Mouse (Mus musculus): ENCODE data around the gene Syt1.

Gene Syt1

DNA sequence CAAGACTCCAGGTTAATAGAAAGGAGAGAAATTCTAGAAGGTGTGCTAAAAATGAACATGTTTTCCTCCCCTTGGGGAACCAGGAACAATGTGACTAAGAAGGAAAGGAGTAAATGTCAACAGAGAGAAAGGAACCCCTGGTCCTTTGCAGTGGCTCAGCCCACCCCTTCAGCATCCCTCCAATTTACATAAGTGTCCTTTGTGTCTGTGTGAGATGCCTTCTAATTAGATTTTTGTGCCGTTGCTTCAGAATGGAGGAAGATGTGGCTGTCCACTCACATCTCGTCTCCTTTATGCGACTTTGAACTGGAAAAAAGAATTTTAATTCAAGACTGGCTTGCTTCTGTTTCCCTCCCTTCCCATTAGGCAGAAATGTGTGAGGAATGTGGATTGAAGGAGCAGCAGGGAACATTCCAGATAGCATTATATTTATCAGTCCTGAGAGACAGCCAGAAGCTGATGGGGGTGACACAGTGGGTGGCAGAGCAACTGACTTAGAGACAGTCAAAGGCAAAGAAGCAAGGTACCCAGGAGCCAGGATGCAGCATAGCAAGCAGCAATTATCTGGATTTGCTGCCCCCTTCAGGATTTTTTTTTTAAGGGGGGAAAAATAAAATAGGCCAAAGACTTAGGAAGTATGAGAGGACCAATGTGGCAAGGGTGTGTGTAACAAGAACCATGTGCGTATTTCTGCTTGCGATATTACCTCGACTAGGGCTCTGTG, 486.3 kb downstream of the Syt1 start:
- peak; percentile 17 for DNase-seq (ENCODE audit: low read depth, low spot score)

DNA sequence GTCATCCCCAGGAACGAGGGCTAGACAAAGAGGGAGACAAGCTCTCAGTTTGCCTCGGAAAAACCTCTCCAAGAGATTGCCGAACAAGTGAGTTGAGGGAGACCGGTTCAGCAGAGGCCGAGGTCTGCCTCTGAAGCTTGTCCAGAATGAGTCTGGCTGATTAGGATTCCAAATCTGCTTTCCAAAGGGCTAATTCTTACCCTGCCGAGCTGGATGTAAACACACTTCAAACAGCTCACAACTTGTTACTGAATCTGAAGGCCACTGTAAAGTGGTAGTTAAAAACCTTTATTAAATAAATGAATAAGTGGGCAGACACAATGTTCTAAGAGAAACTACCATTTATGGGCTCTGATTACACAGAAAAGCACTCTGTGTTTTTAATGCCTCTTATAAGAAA, 491.6 kb downstream of the Syt1 start:
- no peak for DNase-seq (ENCODE audit: low read depth, low spot score)

DNA sequence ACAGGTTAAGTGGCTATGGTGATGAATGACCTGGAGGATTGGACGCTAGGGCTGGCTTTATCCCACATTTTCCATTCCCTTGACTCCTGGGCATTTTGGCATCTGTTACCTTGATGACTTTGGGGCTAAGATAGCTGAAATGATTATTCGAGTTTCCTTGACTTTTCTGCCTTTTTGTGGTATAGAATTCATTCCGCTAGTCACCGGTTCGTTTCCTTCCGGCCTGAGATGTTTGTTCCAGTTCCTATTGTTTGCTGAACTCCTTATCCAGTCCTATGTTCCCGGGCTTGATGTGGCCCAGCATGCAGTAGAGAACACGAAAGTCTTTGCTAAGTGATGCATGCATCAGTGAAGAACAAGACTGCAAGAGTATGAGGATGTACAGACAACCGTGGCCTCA, 493.7 kb downstream of the Syt1 start:
- no peak for DNase-seq (ENCODE audit: low read depth, low spot score)

DNA sequence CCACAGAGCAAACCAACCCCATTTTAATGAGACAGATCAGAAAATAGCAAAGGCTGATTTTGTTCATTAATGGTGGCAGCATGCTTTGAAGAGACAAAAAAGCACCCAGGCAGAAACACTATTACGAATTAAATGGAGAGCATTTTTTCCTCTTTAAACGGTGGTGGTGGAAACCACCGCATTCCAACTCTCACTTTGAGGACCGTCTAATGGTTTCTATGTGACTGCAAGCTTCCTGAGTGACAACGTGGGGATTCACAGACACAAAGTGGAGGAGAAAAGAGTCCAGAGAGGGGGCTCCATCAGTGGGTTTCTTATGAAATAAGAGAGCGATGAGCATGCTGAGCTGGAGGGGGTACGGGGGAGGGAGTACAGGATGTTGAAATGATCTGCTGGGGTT, 496.1 kb downstream of the Syt1 start:
- DNase-seq (ENCODE audit: low read depth, low spot score), result no peak

DNA sequence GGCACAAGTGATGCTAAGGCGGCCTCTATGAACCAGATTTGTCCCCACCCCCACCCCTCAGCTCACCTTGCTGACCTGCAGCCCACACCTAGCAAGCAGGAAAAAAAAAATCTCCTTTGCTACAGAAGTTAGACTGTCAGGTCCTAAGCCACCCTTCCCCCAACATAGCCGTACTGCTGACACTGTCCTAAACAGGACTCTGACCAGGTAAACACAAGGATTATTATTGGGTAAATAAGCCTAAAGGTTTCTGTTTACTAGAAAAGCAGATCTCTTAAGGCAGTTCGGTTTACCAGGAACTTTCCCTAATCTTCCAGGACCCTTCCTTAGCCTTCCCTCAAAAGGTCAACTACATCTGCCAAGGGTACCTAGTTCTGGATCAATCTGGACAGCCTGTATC, 501.2 kb downstream of the Syt1 start:
- no peak for DNase-seq (ENCODE audit: low read depth, low spot score)

DNA sequence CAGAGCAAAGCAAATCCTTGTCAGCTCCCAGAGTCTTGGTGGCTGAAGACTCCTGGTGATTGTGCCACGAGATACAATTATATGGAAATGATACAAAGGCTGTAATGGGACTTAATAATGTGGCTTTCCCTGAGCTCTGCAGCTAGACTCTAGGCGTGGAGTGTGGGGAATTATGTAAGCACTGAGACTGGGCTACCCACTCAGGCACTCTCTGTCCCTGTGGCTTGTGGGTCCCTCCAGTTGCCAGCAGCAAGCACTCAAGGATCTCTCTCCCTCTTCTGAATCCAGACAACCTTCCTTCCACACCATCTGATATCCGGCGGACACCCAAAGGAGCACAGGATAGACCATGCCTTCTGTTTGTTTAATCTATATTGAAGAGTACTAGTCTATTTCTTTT, 503.9 kb downstream of the Syt1 start:
- no peak for DNase-seq (ENCODE audit: low read depth, low spot score)

DNA sequence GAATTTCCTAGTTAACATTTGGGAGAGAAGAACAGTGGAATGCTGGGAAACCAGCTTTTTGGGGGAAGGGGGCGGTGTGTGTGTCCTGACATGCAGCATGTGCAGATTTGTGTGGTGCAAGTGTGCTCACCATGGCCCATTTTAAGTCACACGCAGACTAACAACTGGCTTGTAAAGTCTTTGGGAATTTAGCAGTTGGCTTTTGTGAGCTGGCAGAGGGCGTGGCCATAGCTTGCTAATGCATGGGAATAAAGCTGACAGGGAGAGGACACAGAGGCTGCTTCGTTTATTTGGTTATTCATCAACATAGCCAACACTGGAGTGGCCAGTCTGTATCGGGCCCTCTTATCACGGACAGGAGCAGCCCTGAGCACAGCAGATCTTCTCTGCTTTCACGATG, 505.9 kb downstream of the Syt1 start:
- no peak for DNase-seq (ENCODE audit: low read depth, low spot score)

DNA sequence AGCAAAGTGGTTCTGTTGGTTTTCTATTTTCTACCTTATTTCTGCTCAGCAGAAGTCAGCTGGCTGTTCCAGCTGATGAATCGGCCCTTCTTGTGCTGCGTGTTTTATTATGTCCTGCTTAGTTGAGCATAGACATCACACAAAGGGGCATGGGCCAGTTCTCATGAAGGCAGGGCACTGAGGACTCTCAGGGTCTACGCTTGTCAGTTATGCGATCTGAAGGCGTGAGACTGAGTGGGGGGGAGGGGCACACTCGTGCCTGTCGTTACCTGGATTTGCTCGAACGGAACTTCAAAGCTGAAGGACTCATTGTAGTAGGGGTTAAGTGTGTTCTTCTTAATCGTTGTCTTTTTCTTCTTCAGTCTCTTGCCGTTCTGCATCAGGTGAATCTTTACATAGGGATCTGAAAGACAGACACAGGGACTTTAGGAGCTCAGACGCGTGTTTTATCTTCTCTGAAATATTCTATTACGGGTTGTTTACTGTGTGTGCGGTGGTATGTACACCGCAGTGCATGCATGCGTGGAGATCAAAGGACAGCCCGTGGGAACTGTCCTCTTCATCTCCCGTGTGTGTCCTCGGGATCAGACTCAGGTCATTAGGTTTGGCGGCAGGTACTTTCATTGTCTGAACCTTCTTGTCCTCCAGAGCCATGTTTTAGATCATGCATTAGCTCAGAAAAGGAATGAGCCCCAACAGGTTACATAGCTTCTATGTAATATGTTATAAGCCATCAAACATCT, 506.5 kb downstream of the Syt1 start:
- no peak for DNase-seq (ENCODE audit: low read depth, low spot score)

DNA sequence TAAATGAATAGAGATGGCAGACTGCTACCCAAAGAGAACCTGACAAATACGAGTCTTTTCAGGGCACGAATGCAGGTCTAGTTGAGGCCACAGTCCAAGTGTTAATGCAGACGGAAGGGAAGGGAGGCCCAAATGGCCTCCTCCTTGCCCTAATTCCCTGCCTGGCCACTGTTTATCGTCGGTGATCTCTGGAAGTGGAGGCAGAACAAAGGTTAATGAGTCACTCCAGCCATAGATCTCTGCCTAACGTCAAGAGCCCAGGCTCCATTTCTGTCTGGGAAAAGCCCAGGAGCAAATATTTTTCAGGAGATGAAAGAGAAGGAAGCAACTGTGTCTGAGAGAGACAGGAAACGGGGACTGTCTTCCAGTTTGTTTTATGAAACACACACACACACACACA, 520.6 kb downstream of the Syt1 start:
- DNase-seq (ENCODE audit: low read depth, low spot score), result no peak

DNA sequence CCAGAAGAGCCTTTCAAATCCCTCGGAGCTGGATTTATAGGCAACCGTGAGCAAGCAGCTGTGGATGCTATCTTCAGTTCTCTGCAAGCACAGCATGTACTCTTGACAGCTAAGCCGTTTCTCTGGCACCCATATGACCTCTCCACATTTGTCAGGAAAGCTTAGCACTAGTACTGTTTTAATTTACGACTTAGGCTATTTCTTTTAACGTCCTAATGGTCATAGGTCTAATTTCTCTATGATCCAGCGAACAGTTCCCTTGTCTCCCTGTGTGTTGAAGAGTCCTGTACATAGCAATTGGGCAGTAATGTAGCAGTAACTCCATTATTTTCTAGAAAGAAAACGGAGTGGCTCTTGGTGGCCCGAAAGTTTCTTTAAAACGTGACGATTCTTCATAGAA, 526.8 kb downstream of the Syt1 start:
- no peak for DNase-seq (ENCODE audit: low read depth, low spot score)

DNA sequence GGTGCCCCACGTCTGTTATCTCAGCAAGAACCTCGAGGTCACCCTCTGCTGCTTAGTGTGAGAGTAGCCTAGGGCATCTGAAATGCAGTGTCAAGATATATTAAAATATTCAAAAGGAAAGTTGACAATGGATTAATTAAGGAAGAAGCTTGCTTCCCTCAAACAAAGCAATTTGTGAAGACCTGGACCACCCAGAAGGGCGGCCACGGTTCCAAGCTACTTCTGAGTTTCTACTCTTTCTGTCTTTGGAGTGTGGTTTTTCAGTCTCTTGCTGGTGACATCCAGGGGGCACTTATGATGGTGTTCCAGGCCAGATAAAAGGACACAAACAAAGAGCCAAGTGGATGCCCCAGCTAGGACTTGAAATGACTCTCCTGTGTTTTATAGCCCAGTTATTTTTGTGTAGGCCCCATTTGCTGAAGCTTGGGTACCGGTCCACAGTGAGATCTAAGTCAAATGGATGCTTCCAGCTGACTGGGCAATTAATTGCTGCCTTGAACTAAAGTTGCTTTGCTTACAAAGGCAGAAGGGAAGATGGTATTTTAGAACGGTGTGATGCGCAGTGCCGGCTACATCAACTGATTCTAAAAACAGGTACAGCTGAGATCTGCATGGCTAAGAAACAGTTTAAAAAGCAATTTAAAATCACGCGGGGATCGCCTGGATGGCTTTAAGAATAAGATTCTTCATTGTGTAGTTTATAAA, 530.5 kb downstream of the Syt1 start:
- no peak for DNase-seq (ENCODE audit: low read depth, low spot score)

DNA sequence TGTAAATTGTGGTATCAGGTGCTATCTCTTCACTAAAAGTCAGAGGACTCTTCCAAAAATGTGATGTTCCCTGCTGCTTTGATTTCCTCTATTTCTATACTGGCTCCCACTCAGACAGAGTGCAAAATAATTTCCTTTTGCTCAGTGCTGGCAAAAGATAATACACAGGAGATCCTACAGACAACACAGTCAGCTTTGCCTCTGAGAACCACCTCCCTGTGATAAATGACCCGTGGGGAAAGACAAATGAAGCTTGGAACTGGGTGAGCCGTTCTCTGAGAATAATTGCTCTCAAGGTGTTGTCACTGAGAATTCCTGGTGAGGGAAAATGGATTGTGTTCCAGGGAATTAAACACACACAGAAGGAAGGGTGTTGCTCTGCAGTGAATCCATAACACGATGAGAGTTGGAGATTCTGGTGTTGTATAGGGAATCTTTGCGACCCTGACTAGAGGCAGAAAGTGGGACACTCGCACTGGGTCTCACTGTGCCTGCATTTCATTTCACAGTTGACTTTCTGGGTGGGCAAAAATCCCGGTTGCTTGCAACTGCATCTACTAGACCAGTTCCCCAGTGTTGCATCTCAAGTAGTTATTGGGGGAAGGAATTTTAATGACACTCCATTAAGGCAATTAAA, 540.3 kb downstream of the Syt1 start:
- no peak for DNase-seq (ENCODE audit: low read depth, low spot score)

DNA sequence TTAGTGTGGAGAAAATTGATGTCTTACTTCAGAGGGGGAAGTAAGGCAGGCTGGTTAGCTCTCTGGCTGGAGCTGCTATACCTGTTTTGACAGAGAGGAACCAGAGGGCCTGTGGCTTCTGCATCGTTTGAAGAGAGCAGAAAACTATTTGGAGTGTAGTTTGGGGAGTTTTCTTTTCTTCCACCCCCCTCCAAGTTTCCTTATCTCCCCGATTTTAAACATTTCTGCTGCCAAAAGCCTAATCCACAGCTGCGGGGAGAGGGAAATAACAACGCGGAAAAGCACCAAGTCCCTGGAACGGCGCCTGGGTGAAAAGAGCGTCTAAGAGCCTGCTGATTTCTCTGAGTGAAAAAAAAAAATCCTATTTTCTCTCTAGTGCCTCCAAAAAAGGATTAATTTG, 544.2 kb downstream of the Syt1 start:
- DNase-seq (ENCODE audit: low read depth, low spot score), result no peak

DNA sequence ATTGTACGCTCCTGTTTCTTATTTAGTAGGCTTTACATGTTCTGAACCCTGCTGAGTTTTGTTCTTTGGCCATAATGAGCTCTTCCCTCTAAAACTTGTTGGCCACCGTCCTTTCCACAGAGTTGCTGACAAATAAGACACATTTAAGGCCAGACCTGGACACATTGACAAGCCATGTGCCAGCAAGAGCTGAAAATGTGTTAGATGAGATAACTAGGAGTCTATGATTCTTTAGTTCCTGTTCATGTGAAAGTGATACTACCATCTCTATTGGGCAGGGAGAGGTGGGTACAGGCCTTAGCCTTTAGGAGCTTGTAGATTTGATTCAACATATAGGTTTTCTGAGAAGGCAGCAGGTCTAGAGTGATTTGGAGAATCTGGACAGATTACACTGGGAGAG, 548.9 kb downstream of the Syt1 start:
- DNase-seq (ENCODE audit: low read depth, low spot score), result no peak

DNA sequence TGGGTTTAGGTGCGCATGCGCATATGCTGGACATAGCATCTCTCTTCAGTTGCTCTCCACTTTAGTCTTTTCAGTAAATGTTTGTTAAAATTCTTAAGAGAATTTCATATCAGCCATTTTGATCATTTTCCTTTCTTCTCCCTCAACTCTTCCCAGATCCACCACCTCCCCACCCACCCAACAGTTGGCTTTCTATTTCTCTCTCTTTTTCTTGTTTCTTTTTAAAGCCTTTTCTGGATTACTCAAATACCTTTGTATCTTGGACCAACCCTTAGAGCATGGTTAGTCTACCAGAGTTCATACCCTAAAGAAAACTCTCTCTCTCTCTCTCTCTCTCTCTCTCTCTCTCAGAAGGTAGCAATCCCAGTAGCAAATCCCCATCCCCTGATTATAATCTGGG, 553.7 kb downstream of the Syt1 start:
- no peak for DNase-seq (ENCODE audit: low read depth, low spot score)

DNA sequence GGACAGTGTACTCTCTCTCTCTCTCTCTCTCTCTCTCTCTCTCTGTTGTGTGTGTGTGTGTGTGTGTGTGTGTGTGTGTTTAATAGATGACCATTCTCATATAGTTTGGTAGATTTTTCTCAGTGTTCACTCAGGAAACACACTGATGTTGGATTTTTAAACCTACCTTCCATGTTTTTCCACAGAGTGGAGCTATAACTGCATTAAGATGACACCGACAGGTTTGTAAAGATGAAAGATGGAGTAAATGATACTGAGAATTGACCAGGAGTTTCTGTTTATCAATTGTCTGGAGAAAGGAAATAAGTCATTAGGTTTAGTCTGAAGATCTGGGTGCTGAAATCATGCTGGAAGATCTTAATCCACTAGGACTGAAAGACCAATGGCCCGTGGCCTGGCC, 554.9 kb downstream of the Syt1 start:
- no peak for DNase-seq (ENCODE audit: low read depth, low spot score)

DNA sequence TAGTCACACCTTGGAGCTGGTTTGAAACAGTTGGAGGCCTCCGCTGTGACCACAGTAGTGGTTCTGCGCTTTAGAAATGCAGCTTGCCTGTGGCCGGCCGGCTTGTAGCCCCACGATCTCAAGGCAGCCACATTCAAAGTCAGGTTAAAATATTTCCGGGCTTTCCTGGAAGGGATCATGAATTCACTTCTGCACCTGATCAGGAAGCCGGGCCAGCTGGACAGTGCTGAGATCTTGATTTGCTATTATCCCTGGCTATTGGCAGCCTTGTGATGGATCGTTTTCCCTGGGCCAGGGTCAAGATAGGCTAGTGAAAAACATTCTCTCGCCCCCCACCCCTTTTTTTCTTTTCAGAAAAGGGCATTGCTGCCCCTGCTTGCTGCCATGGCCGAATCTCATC, 555.6 kb downstream of the Syt1 start:
- no peak for DNase-seq (ENCODE audit: low read depth, low spot score)

DNA sequence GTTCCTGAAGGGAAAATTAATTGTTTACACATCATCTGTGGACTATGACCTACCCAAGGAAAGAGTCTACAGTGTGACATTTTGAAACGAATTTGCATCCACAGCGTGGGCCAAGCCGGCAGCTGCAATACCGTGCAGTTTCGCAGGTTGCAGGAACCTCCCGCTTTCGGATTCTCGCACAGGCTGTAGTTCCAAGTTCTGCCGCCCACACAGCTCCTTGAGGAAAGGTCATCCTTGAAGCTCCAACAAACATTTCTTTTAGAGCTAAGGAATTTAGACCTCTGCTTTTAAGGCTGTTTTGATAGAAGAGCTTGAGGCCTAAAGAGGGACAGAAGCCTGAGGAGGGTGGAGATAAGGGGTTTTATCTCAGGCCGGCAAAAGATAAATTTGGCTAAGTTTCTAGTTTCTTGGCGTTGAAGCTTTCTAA, 556.1 kb downstream of the Syt1 start:
- no peak for DNase-seq (ENCODE audit: low read depth, low spot score)

DNA sequence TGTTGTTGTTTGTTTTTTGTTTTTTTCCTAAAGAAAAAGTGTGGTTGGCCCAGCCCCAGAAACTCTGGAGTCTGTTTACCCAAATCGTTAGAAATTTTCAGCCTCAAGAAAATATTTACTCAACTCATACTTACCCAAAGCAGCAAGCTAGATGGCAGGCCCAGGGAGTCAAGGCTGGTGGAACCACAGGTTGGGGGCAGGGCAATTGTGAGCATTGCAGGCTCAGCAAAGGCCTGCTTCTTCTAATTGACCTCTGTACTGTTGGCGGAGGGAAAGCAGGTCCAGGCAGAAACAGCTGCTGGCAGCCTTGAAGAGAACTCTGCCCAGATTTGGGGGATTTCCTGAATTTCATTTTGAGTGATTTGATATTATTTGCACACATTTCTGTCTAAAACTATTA, 557.2 kb downstream of the Syt1 start:
- DNase-seq (ENCODE audit: low read depth, low spot score), result peak; percentile 48

DNA sequence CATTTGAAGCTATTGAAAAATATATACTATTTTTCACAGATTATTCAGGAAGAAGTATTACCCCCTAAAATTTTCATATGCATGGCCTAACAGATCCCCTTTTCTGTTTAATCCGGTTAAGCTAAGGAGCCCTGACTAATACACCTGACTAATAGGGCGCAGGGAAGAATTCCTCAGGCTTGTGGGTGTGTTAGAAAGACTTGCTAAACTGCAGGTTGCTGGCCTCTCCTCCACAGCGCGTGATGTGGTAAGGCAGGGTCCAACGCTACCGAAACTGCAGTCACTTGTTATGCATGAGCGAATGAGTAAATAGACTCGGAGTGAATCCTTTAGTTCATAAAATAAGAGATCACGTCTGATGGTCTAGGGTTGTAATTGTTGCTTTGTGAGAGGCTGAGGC, 558.4 kb downstream of the Syt1 start:
- DNase-seq (ENCODE audit: low read depth, low spot score), result no peak

DNA sequence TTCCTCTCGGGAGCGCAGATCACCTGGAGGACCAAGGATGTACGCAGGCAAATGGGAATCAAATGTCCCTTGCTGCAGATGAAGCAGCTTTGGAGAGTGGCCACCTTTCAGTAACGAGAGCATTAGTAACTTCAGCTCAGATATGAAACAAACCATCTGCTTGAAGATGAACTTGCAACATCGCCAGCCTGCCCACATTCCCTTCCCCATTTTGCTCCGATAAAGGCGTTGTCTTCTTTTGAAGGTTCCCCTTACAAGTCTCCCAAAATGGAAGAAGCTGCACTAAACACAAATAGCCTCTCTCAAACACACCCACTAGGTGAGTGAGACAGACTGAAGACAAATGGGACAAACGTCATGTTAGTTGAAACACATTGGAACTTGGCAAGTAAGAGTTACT, 559.3 kb downstream of the Syt1 start:
- DNase-seq (ENCODE audit: low read depth, low spot score), result no peak

DNA sequence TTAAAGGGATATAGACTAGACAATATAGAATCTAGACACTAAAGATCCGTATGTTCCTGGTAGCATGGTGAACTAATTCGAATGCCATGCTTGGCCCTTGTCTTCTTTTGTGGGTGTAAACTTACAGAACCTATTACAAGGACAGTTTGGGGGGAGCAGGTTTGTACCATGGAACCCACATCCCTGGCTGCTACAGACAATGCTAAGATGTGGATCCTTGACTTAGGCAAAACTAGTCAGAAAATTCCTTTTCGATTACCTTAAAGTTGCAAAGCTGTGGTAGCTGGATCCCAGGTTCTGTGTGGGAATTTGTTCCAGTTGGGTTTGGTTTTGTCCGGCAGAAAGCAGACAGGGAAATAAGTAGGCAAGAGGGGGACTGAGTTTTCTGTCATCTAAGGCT, 560.4 kb downstream of the Syt1 start:
- no peak for DNase-seq (ENCODE audit: low read depth, low spot score)
